Mouse (Mus musculus): ENCODE measurements at regions not wholly inside any gene's neighbourhood (a gene's known extent, or its start where the extent isn't known, plus 50 kb on each side); places are given as distances from the start of the nearest gene placed in this dataset.

DNA sequence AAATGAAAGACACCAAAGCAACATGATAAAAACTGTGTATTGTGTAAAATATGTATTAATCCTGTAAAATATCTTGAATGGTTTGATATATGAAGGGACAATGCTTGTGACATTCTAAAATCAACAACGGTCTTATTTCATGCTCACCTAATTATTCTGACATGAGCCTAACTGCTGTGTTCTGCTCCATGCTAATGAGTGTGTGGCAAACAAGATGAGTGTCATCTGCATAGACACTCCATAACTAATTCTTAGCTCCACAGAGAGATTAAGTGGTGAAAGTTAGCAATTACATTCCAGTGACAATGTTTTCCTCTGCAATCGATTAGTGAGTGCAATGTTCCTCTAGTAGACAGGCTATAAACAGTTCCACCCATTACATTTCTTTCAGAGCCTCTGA is 1131.4 kb downstream of the Tecrl start:
- TF ChIP-seq CTCF (IDR thresholded peaks at IDR 0.05; ENCODE audit: low read depth, low read length) (no peak), EP300 (IDR thresholded peaks at IDR 0.05; ENCODE audit: insufficient read depth, low read depth, low read length) (no peak), POLR2A (IDR thresholded peaks at IDR 0.05; ENCODE audit: insufficient read depth, low read length) (no peak)

Measured in ES-Bruce4 (cell line).